Mouse (Mus musculus): ENCODE measurements around the gene Ubxn7.
A peak's percentile ranks its signal among the peaks of the same experiment; 100 is the strongest.

The Ubxn7 gene

GRCm38 (mm10) chr16:32382901-32383300, 50.8 kb downstream of the Ubxn7 start:
- no peak for DNase-seq (ENCODE audit: low spot score)

GRCm38 (mm10) chr16:32384885-32385284, 52.8 kb downstream of the Ubxn7 start:
- DNase-seq (ENCODE audit: low spot score), result no peak

GRCm38 (mm10) chr16:32386826-32387225, 54.8 kb downstream of the Ubxn7 start:
- DNase-seq (ENCODE audit: low spot score), result no peak

- DNase-seq (ENCODE audit: low spot score), result no peak
Measured at GRCm38 (mm10) chr16:32389049-32389448, 57.0 kb downstream of the Ubxn7 start.

GRCm38 (mm10) chr16:32389841-32390240, 57.8 kb downstream of the Ubxn7 start:
- DNase-seq (ENCODE audit: low spot score), result no peak

GRCm38 (mm10) chr16:32390882-32391281, 58.8 kb downstream of the Ubxn7 start:
- DNase-seq (ENCODE audit: low spot score), result no peak

GRCm38 (mm10) chr16:32395679-32396540, 63.9 kb downstream of the Ubxn7 start:
- DNase-seq (ENCODE audit: low spot score), result no peak

GRCm38 (mm10) chr16:32396541-32396835, 64.4 kb downstream of the Ubxn7 start:
- no peak for DNase-seq (ENCODE audit: low spot score)

- DNase-seq (ENCODE audit: low spot score), result no peak
Measured at GRCm38 (mm10) chr16:32398206-32398605, 66.1 kb downstream of the Ubxn7 start.

- no peak for DNase-seq (ENCODE audit: low spot score)
Measured at GRCm38 (mm10) chr16:32400267-32400666, 68.2 kb downstream of the Ubxn7 start, which contains the start of gene Tm4sf19. TSS of gene Tm4sf19 (plus strand) at chr16:32400506.

GRCm38 (mm10) chr16:32401335-32401965, 69.4 kb downstream of the Ubxn7 start:
- no peak for DNase-seq (ENCODE audit: low spot score)

GRCm38 (mm10) chr16:32402818-32403217, 70.8 kb downstream of the Ubxn7 start:
- no peak for DNase-seq (ENCODE audit: low spot score)

GRCm38 (mm10) chr16:32405716-32406115, 73.7 kb downstream of the Ubxn7 start:
- DNase-seq (ENCODE audit: low spot score), result no peak

GRCm38 (mm10) chr16:32406671-32407070, 74.6 kb downstream of the Ubxn7 start:
- no peak for DNase-seq (ENCODE audit: low spot score)

GRCm38 (mm10) chr16:32407730-32408129, 75.7 kb downstream of the Ubxn7 start:
- no peak for DNase-seq (ENCODE audit: low spot score)

GRCm38 (mm10) chr16:32417457-32417856, 85.4 kb downstream of the Ubxn7 start:
- no peak for DNase-seq (ENCODE audit: low spot score)

GRCm38 (mm10) chr16:32419517-32420483, 87.7 kb downstream of the Ubxn7 start, which contains the start of gene Tctex1d2:
TSS of gene Tctex1d2 (plus strand) at chr16:32419702.
- DNase-seq (ENCODE audit: low spot score), result peak; percentile 90

GRCm38 (mm10) chr16:32427506-32427905, 95.4 kb downstream of the Ubxn7 start:
- DNase-seq (ENCODE audit: low spot score), result no peak

- peak; percentile 86 for DNase-seq (ENCODE audit: low spot score)
Measured at GRCm38 (mm10) chr16:32430474-32431046, 98.5 kb downstream of the Ubxn7 start, which contains the start of gene Pcyt1a. TSS of gene Pcyt1a (plus strand) at chr16:32430921.

GRCm38 (mm10) chr16:32431047-32431591, 99.1 kb downstream of the Ubxn7 start:
- DNase-seq (ENCODE audit: low spot score), result no peak

GRCm38 (mm10) chr16:32431926-32432325, 99.9 kb downstream of the Ubxn7 start:
- DNase-seq (ENCODE audit: low spot score), result no peak
